Mouse (Mus musculus) liver, embryonic 16.5 days (tissue): Measurements from ENCODE around the gene Tacc2. TPM values are rescaled to one million over a fixed set of nuclear protein-coding genes. Genes with fewer than 3 reads are reported as not detected.

ENCODE experiments used
- ATAC-seq: fragments of 200-750 bp; cut with Nextera tagmentation; 2 replicates; pipeline ENCODE4 v1.8.0; 2017; ENCODE audit warnings: low read depth, mild to moderate bottlenecking, moderate number of reproducible peaks, moderate library complexity
- H3K27ac ChIP-seq: fragments of 300-500 bp; sonication (generic); 2 replicates; pipeline ENCODE4 v1.5.1; 2014; ENCODE audit warnings: mild to moderate bottlenecking, low read length
- H3K27me3 ChIP-seq: fragments of 300-500 bp; sonication (generic); 2 replicates; pipeline ENCODE4 v1.6.1; 2014; ENCODE audit warnings: low read depth, low read length, mixed read lengths; ENCODE audit not compliant: control insufficient read depth, insufficient read depth
- H3K36me3 ChIP-seq: fragments of 300-500 bp; sonication (generic); 2 replicates; pipeline ENCODE4 v1.6.1; 2014; ENCODE audit warnings: mild to moderate bottlenecking; ENCODE audit not compliant: control insufficient read depth, insufficient read depth
- H3K4me1 ChIP-seq: fragments of 300-500 bp; sonication (generic); 2 replicates; pipeline ENCODE4 v1.6.1; 2014; ENCODE audit warnings: low read depth, low read length, mixed read lengths; ENCODE audit not compliant: control insufficient read depth
- H3K4me2 ChIP-seq: fragments of 300-500 bp; sonication (generic); 2 replicates; pipeline ENCODE4 v1.6.1; 2014; ENCODE audit warnings: low read depth, low read length, mixed read lengths
- H3K4me3 ChIP-seq: fragments of 300-500 bp; sonication (generic); 2 replicates; pipeline ENCODE4 v1.5.1; 2014; ENCODE audit warnings: low read depth, mild to moderate bottlenecking, low read length
- H3K9ac ChIP-seq: fragments of 300-500 bp; sonication (generic); 2 replicates; pipeline ENCODE4 v1.6.1; 2014; ENCODE audit warnings: low read depth, low read length
- H3K9me3 ChIP-seq: fragments of 300-500 bp; sonication (generic); replicated peaks from 2 replicates; pipeline ENCODE4 v1.6.1; 2016; ENCODE audit warnings: low read length; ENCODE audit not compliant: control insufficient read depth
- WGBS: fragments of 180-500 bp; shearing (Covaris S2); extraction: QIAGEN DNeasy Blood & Tissue Kit; methylation state at CpG from one replicate; pipeline ENCODE4 v1.1.7; 2014; ENCODE audit not compliant: insufficient replicate concordance; 5-methylcytosine and 5-hydroxymethylcytosine counted together
- polyA plus RNA-seq: library from polyadenylated mRNA; unstranded; fragments of >200 nt; fragmentation: Nextera tagmentation; extraction: Ambion mirVana; gene quantifications from 2 replicates; pipeline ENCODE4 v1.2.1, GENCODE M21; 2015

Tacc2 gene
- polyA plus RNA-seq, 1 experiment from 2014 or later: 3.3 TPM

GRCm38 (mm10) chr7:130621068-130621467 is 43.8 kb downstream of the Tacc2 start:
- Histone ChIP-seq H3K27me3 (no peaks in the 10 kb centered on the region), H3K9ac (no peak overlapping the region), H3K36me3 (no peaks in the 10 kb centered on the region), H3K27ac (no peak overlapping the region), H3K4me1 (no peaks in the 10 kb centered on the region), H3K9me3 (no peaks in the 10 kb centered on the region), H3K4me2 (no peak overlapping the region), H3K4me3 (no peak overlapping the region)
- 66% methylated on average over 2 of the region's 2 CpGs for WGBS
- no peak for ATAC-seq

GRCm38 (mm10) chr7:130621953-130622352 is 44.7 kb downstream of the Tacc2 start:
- Histone ChIP-seq H3K27me3 (no peaks in the 10 kb centered on the region), H3K36me3 (no peaks in the 10 kb centered on the region), H3K9ac (no peak overlapping the region), H3K4me1 (no peaks in the 10 kb centered on the region), H3K9me3 (no peaks in the 10 kb centered on the region), H3K4me2 (no peak overlapping the region), H3K4me3 (no peak overlapping the region), H3K27ac (no peak overlapping the region)
- WGBS: 48% methylated on average over 3 of the region's 3 CpGs
- no peak for ATAC-seq

- Histone ChIP-seq H3K27ac (no peak overlapping the region), H3K36me3 (no peaks in the 10 kb centered on the region), H3K4me2 (no peak overlapping the region), H3K9me3 (no peaks in the 10 kb centered on the region), H3K27me3 (no peaks in the 10 kb centered on the region), H3K4me3 (no peak overlapping the region), H3K4me1 (no peaks in the 10 kb centered on the region), H3K9ac (no peak overlapping the region)
- WGBS: 72% methylated on average over 4 of the region's 4 CpGs
- no peak for ATAC-seq
Measured at GRCm38 (mm10) chr7:130622359-130622758, 45.1 kb downstream of the Tacc2 start.

GRCm38 (mm10) chr7:130624299-130624698 is 47.1 kb downstream of the Tacc2 start:
- no peak for ATAC-seq
- 85% methylated on average over 9 of the region's 9 CpGs for WGBS
- no peaks in the 10 kb centered on the region for H3K27me3 ChIP-seq
- no peak overlapping the region for H3K9ac ChIP-seq
- no peaks in the 10 kb centered on the region for H3K4me1 ChIP-seq
- no peak overlapping the region for H3K4me2 ChIP-seq
- no peaks in the 10 kb centered on the region for H3K9me3 ChIP-seq
- H3K27ac ChIP-seq: no peak overlapping the region
- H3K4me3 ChIP-seq: no peak overlapping the region
- no peaks in the 10 kb centered on the region for H3K36me3 ChIP-seq

GRCm38 (mm10) chr7:130625361-130625760 is 48.1 kb downstream of the Tacc2 start:
- WGBS: 63% methylated on average over 7 of the region's 7 CpGs
- no peak overlapping the region for H3K4me2 ChIP-seq

GRCm38 (mm10) chr7:130628601-130629000 is 51.4 kb downstream of the Tacc2 start:
- peaks cover 8% of the 10 kb centered on the region; the same call in 1 of the 2 replicates for H3K4me1 ChIP-seq
- no peaks in the 10 kb centered on the region for H3K36me3 ChIP-seq
- no peak overlapping the region for H3K9ac ChIP-seq
- H3K27me3 ChIP-seq: no peaks in the 10 kb centered on the region
- no peak overlapping the region for H3K4me2 ChIP-seq
- WGBS: 16% methylated on average over 1 of the region's 1 CpGs
- no peak overlapping the region for H3K27ac ChIP-seq
- no peak for ATAC-seq
- H3K9me3 ChIP-seq: no peaks in the 10 kb centered on the region
- H3K4me3 ChIP-seq: no peak overlapping the region

More at GRCm38 (mm10) chr7:130625361-130625760, 48.1 kb downstream of the Tacc2 start:
- no peak overlapping the region for H3K9ac ChIP-seq
- H3K4me1 ChIP-seq: no peaks in the 10 kb centered on the region
- no peaks in the 10 kb centered on the region for H3K36me3 ChIP-seq
- no peak overlapping the region for H3K27ac ChIP-seq
- no peak overlapping the region for H3K4me3 ChIP-seq
- H3K9me3 ChIP-seq: no peaks in the 10 kb centered on the region
- ATAC-seq: no peak
- no peaks in the 10 kb centered on the region for H3K27me3 ChIP-seq

- Histone ChIP-seq H3K36me3 (no peaks in the 10 kb centered on the region), H3K4me3 (no peak overlapping the region), H3K9me3 (no peaks in the 10 kb centered on the region), H3K4me2 (no peak overlapping the region), H3K27ac (no peak overlapping the region), H3K27me3 (no peaks in the 10 kb centered on the region), H3K4me1 (peaks cover 8% of the 10 kb centered on the region; the same call in 1 of the 2 replicates), H3K9ac (no peak overlapping the region)
- no peak for ATAC-seq
- 67% methylated on average over 7 of the region's 7 CpGs for WGBS
Measured at GRCm38 (mm10) chr7:130629999-130630398, 52.8 kb downstream of the Tacc2 start.

- Histone ChIP-seq H3K9me3 (no peaks in the 10 kb centered on the region), H3K4me2 (no peak overlapping the region), H3K4me3 (no peak overlapping the region), H3K27me3 (no peaks in the 10 kb centered on the region), H3K27ac (no peak overlapping the region), H3K9ac (no peak overlapping the region), H3K36me3 (no peaks in the 10 kb centered on the region), H3K4me1 (peaks cover 8% of the 10 kb centered on the region; the same call in 1 of the 2 replicates)
- no peak for ATAC-seq
- WGBS: 64% methylated on average over 3 of the region's 3 CpGs
Measured at GRCm38 (mm10) chr7:130630956-130631355, 53.7 kb downstream of the Tacc2 start.

- Histone ChIP-seq H3K36me3 (no peaks in the 10 kb centered on the region), H3K4me2 (no peak overlapping the region), H3K4me3 (no peak overlapping the region), H3K9me3 (no peaks in the 10 kb centered on the region), H3K9ac (no peak overlapping the region), H3K4me1 (peaks cover 8% of the 10 kb centered on the region; the same call in 1 of the 2 replicates), H3K27me3 (no peaks in the 10 kb centered on the region), H3K27ac (no peak overlapping the region)
- ATAC-seq: no peak
- WGBS: 52% methylated on average over 22 of the region's 22 CpGs
Measured at GRCm38 (mm10) chr7:130631553-130632378, 54.5 kb downstream of the Tacc2 start.
